Mouse (Mus musculus) kidney, postnatal 14 days (tissue): ENCODE results near the gene Gm11437.

Experiments used
- DNase-seq: peaks from one replicate; pipeline ENCODE4 v3.0.0; 2022; ENCODE audit warnings: mixed read lengths

Gene Gm11437

DNA sequence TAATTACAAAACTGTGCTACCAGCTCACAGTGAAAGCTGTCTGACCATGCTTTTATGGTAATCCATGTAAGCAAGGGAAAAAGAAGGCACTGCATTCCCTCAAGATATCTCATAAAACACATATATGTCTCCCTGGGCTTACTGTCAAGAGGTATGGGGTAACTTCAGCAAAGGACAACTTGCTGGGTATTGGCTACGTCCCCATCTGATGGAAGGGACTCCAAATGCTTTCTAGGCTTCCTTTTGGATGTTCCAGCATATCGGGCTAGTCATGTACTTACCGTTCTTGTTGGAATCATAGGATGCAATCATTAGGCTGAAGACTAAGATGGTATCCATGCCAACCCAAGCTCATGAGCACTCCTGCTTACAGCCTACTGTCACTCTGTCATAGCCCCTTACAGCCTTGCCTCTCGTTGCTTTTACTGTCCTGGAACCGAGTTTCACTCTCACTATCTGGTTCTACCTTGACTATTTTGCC is at the start of gene Gm11437:
Gm11437 (minus strand) TSS at position 431 of the 481 bp plus-strand sequence.
- DNase-seq, result no peak

DNA sequence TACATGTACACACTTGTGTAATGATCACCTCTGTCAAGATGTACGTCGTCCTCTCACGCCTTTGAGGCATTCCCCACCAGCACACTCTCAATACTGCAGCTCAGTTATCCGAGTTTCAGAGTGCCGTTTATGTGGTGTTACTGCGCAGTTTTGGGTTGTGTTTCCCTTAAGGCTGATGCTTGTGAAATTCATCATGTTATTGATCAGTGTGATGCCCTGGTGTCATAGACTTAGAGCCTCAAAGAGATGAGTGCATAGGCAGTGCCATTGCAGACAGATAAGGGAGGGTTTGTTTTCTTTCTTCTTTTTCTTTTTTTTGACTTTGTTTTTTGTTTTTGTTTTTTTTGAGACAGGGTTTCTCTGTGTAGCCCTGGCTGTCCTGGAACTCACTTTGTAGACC is 43.6 kb upstream of the Gm11437 start:
- DNase-seq, result no peak

DNA sequence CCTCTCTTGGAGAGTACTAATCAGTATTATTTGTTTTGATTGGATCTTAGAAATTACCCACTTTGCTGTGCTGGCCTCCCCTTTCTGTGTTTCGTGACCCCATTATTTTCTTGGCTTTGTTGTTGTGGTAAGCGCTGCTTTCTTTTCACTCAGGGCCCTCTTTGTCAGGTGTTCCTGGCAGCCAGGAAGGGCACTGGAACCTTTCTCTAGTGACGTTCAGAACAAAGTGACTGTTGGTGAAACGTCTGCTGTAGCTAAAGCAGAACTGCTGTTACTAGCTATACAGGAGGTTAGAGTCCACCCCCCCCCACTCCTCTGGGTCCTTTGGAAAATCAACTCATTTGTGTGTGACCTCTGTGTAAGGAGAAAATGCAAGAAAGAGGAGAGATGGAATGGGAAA is 38.5 kb upstream of the Gm11437 start:
- no peak for DNase-seq

DNA sequence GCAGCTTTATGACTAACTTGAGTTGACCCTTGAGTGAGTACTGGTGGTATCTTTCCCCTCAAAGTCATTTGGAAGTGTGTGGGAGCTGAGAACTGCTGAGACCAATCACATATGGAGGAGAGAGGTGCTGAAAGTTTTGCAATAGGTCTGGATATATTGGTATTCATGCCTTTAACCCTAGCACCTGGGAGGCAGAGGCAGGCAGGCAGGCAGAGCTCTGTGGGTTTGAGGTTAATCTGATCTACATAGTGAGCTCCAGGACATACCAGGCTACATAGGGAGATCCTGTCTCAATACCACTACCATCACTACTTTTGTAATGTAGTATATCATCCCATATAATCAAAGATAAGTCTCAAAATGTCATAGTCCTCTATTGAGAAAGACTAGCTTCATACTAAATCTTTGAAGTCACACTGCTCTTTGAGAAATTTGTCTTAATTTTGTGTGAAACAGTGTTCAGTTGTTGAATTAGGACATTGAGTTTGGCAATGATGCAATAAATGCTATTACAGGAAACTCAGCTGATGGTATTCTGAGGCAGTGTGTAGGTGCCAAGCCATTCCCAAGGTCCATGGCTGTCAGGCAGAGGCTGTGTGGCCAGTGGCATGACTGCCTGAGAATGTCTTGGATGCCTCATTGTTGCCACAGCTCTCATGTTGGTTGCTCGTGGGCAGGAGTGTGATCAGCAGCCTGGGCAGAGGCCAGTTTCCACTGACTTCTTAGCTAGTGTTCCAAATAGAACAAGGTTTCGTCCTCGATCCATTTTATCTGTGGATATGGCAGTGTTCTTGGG is 30.5 kb upstream of the Gm11437 start:
- no peak for DNase-seq

DNA sequence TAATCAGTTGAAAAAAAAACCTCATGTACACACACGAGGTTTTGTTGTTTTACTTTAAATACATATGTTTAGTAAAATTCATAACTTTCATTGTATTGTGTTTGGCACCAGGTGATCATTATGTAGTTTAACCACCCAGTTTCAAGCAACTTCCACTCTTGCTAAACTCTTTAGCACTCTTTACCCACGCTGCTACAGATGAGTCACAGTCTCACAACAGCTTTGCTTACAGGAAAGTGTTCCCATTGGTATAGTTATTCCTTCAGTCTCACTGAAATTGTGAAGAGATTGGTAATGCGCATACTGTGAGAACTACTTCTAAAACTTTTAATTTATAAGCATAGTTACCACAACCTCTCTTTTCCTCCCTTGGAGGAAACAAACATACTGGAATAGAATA is 27.5 kb upstream of the Gm11437 start:
- DNase-seq, result no peak

DNA sequence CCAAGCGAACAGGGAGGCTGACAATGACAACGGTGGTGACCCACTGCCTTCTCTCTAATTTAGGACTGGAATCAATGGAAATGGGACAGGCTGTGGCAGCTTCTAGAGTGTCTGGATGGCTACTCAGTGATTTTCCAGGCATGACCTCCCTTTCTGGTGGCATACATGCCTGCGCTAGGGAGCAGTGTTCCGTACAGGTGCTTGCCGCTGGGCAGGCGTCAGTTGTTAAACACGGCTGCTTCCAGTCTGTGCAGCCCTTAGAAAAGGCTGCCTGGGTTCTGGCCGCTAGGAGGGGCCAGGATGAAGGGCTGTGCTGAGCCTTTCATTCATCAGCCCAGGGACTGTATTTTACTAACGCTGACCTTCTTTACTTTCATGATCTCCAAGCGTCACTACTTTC is 26.0 kb upstream of the Gm11437 start:
- DNase-seq, result peak; percentile 54

DNA sequence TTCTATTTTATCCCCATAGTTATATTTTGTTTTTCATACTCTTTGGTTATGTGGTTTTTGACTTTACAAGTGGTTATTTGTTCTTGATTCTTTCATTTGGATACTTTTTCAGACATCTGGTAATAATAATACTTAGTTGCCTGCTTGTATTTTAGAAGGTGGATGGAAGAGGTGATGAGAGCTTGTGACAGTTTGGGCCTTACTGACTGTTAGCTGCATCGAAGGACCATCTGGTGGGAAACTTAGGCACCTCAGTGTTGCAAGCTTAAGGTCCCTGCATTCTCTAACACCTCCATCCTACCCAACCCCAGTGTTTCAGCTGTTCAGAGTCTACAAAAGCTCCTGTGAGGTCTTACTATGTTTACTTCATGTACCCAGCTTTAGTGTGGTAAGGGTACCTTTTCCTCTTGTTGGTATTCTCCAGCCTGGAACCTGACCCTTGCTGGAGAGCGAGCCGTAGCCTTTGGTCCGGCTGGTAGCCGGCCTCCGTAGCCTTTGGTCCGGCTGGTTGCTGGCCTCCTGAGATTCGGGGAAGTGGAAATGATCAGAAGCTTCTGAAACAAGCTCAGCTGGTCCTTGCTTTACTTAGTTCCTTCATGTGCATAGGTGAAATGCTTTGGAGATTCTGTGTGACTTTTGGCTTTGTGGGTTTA is 23.4 kb upstream of the Gm11437 start:
- no peak for DNase-seq

DNA sequence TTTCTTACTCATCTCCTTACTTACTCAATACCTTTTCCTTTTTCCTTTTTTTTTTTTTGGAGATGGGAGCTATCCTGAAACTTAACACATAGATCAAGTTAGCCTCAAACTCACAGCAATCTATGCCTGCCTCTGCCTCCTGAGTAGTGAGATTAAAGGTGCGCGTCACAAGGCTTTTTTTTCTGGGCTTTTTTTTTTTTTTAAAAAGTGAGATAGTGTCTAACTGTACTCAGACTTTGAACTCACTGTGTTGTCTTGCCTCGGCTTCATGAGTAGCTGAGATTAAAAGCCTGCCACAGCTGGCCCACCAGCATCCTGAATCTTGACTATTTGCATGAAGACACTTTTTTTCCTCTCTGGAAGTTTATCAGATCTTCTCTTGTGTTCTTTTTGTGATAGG is 21.3 kb upstream of the Gm11437 start:
- no peak for DNase-seq

DNA sequence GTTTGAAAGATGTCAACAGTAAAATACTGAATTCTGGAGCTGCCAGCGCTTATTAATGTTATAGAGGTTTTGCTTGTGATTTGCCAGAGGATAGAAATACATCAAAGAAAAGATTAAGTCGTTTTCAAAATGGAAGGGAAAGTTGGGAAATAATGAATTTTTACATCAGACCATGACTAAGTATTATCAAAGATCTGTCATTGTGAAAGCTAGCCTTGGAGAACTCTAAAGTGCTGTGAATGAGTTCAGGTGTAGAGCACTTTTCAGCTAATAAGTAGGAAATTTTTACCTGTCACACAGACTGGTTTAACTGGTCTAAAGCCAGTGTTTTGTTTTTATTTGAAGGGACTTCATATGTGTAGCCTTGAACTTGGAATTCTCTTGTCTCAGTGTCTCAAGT is 14.0 kb upstream of the Gm11437 start:
- no peak for DNase-seq

DNA sequence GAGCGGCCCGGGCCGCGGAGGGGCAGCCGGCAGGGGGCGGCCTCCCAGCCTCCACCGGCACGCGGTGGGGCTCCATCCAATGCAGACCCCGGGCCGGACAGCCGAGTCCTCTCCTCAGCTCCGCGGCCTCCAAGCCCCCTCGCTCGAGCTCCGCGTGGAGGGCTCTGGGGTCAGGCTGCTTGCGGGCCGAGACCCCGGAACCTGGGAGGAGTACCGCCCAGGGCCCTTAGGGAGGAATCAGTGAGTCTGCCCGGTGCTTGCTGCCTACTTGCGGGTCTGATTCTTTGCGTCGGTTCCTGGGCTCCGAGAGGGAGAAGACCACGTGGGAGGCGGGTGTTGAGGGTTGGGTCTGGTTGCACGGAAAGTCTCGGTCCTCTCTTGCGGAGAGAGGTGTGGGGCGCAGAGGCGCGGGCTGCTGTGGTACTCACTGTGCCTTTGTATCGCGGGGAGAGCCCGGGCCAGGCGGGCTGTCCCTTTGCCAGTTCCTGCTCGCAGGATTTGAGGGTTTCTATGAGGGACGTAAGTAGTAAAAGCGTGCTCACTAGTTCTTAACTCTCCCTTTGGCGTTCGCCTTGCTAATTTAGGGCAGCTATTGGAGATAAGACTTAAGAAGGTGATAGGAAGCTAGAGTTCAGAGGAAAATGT is 12.8 kb upstream of the Gm11437 start:
- peak; percentile 76 for DNase-seq

DNA sequence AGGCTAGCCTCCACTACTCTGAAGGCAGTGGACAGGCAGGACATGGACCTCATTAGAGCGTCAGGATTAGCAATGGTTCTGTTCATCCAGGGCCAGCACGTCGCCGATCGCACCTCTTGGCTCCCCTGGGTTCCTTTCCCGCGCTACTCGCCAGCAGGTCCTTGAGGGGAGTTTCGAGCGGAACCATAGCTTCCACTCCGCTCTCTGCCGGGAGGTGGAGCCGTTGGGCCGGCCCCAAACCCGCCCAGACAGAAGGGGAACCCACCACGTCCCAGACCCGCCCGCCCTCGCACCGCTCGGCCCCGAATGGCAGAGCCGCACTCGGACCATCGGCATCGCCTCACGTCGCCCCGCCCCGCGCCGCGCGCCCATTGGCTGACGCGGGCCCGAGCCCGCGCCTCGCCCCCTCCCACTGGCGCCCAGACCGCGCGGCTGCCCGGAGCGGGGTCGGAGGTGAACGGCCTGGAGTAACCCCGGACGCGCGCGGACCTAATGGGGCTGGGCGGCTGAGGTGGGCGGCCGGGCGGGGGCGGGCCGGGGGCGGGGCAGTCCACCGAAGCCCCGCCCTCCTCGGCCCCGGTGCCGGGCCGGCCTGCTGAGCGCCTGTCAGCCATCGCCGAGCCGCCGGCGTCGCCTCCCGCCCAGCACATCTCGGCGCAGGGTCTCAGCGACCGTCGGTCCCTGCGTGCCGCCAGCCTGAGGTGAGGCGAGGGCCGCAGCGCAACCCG is 12.1 kb upstream of the Gm11437 start:
- peak; percentile 99 for DNase-seq

DNA sequence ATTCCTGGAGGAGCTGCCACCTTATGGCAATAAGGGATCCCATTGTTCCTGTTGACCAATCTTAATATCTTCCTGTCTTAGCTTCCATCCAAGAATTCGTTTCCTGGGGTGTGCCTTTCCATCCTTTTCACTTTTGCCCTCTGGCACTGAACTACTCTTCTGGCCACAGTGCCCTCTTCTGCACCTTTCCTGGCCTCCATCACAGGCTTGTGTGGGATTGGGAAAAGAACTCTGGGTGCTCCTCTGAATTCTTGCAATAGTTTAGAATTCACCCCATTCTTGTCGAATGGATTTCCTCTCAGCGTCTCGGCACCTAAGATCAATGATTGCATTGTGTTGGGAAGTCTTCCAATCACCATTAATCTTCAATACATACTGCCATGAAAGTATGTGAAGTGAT is 11.3 kb upstream of the Gm11437 start:
- DNase-seq, result no peak

DNA sequence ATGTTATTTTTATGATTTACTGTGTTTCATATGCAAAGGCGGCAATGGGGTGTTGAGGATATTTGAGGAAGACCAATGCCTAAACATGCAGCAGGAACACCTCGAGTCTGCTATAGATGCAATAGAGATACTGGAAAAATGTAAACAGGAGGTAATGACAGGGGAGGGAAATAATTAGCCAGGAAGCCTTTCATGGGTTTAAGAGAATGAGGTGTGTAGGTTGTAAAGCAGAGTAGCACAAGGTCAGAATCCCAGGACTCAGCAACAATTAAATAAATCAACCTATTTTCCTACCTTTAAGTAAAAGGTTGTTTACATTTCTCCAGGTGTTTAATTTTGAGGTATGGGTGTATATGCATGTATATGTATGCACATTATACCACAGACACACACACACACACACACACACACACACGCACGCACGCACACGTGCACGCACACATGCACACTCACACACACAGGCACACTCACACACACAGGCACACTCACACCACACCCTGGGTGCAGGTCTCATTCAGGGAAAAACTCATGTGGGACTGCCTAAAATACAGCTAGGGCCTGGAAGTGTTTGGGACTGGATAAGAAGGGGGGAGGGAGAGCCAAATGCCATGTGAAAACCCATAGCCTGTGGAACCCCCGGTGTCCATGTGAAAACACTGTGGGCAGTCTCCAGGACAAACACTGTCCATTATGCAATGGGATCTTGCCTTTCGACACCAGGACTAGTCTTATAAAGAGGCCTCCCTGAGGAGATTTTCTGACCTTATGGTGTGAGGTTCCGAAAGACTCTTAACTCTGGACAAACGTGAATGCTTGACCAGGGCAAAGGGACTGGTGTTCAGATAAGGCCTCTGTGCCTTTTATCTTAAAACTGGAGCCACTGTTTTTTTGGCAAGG is 5.5 kb upstream of the Gm11437 start:
- DNase-seq, result no peak

DNA sequence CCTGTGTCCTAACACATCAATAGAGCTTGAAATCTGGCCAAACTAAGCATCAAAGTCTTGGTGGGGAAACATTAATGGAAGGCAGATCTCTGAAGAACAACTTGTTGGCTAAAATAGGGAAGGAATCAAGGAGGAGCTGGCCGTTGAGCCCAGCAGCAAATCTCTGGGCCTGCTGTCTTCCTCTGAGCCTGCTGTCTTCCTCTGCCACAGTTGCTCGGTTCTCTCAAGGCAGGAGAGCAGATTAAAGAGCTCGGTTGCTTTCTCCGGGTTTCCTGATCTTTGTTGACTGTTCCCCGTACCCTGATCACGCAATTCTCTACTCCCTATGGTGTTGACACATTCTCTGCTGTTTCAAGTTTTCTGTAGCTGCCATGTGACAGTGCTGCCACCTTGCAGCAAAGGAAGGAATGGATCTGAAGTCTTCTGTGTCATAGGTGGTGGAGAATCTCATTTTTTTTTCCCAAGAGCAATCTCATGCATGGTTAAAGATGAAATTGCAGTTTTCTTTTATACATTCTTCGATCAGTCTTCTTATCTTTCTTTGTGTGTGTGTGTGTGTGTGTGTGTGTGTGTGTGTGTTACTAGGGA is 1.5 kb upstream of the Gm11437 start:
- DNase-seq, result peak; percentile 59

DNA sequence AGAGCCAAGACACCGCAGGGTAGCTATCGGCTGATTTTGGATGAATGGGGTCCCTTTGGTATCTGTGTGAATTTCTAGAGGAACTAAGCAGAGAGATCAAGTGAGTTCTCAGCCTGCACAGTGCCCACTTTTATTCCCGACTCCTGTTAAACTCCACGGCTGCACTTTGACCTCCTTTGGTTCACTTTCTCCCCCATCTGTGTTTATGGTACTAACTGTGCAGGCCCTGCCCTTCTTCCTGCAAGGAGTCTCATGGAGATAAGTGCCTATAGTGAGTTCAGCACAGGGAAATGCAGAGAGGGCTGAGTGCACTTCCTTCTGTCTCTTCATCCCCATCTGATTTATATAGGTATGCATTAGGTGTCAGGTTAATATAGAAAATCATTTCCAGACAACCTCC is 2.7 kb downstream of the Gm11437 start:
- no peak for DNase-seq

DNA sequence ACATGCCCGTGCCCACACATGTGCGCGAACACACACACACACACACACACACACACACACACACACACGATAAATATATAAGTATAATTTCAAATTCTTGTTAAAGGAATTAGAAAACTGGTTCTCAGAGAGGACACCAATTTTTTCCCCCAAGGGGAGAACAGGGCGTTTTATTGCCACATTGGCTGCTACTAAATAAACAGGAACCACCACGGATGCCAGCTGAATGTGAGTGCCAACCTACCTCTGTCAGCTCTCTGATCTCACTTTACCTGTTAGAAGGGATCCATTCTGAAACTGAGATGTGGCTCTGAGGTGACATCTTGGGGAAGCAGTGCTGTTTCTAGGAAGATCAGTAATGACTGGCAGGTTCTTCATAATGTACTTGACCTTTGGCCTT is 3.2 kb downstream of the Gm11437 start:
- DNase-seq, result no peak

DNA sequence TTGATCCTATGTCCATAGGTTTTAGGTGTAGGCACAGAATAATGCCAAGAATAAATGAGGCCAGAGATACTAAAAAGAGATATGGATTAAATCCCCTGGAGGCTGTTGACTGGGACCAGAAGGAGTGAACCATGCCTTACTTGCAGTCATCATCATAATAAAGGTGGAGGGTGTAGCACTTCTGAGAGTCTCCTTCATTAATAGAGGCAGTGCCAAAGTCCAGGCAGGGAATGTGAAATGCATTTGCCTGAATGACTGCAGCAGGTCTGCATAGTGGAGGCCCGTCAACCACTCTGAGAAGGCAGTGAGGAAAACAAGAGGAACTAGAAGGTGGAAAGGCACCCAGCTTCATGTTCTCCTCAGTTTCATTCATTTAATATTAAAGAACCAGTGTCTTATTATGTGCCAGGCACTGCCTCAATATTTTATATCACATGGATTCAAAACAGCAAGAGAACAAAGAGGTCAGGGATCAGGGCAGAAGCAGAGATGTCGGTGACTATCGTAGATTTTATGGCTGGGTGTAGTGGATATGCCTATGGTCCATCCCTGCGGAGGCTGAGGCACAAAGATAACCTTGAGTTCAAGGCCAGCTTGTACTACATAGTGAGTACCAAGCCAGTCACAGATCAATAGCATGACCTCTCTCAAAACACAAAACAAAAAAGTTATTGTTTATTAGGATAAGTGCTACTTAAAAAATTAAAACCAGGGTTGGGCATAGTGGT is 10.6 kb downstream of the Gm11437 start:
- DNase-seq, result no peak

DNA sequence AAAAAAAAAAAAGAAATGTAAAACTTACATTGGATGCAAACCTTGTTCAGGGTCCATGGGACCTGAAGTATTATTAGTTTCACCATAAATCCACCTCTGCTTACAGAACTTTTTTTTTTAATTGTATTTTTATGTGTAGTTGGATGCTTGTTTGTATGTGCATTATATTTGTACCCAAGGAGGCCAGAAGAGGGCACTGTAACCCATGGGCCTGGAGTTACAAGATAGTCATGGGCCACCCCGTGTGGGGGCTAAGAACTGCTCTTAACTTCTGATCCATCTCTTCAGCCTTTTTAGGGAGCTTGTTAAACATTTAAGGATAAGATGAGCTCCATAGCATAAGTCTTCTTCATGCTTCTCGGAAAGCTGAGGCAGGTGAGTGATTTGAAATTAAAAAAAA is 16.4 kb downstream of the Gm11437 start:
- no peak for DNase-seq

DNA sequence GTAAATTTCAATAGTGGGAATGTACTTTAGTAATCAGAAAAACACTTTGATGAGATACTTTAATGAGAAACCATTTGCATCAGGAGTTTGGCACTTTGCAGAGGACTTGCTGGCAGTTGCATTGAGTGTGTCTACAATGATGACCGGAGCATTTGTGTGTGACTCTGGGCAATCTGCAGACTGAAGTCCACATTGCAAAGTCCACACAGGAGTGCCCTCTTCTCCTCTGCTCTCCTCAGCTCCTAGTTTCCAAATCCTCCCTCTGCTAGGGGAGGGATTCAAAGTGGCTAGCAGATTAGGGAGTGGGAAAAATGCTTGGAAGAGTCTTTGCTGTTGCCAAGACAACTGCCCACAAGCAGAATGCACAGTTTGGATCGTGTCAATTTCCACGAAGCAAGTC is 21.2 kb downstream of the Gm11437 start:
- DNase-seq, result peak; percentile 5

DNA sequence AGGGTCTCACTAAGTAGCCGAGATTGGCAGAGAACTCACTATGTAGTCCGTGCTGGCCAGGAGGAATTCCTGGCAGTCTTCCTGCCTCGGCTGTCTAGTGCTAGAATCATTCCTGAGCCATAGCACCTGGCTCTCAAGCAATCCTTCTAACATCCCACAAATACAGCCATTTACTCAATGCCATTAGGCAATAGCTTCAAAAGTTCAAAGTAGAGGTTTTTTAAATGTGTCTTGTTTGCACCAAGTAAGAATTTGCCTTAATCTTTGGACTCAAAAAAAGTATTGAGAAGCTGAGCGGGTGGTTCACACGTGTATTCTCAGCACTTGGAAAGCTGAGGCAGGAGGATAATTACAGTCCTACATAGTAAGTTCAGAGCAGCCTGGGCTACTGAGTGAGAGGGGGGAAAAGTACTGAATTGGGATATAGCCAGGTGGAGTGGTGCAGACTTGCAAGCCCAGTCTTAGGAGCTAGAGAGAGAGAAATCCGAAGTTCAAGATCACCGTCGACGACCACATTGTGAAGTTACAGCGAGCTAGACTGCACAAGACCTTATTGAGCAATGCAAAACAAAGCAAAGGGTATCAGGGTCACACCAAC is 22.0 kb downstream of the Gm11437 start:
- no peak for DNase-seq

DNA sequence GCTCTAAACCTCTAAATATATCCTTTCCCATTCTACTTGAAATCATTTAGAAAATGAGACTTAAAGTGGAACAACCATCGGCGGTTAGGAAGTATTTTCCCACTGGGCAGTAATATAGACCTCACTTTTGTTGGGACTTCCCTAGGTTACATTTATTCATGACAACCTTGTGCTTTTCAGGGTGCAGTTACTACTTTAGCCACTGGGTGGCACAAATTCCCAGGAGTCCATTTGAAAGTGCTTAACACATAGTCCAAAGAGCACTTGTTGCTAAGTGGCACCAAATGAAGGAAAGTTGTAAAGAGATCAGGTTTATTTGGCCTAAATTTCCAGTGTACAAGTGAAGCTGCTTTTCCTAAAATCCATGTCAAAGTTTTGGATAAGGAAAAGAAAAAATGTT is 25.5 kb downstream of the Gm11437 start:
- peak; percentile 75 for DNase-seq
